Mouse (Mus musculus): Measurements from ENCODE around the gene Vsig1. TPM values are rescaled to one million over a fixed set of nuclear protein-coding genes. Genes with fewer than 3 reads are reported as not detected.

Vsig1 gene
- not detected in 2 replicates for polyA plus RNA-seq (2015; fragmentation: Nextera tagmentation; extraction: Ambion mirVana)

DNA sequence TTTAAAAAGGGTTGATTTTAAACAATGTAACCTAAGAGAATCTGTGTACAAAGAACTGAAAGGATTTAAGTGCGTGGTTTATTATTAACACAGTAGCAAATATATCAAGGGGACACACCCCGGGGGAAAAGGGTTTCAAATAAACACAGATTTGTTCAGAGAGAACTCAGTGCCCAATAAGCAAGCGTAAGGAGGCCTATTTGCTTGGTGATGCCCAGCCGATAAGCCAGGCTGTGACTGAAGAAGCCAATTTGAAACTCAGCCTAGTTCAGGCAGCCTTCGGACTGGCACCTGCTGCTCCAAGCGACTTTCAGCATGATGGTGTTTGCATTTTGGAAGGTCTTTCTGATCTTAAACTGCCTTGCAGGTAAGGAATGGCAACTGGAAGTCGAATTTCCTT, at the start of gene Vsig1:
Gene Vsig1, plus strand, starts transcription at position 249 of the 400 bp plus-strand sequence.
- H3K9me3 ChIP-seq (replicated peaks), result no peaks in the 10 kb centered on the region
- no peak within 1 kb of the TSS for H3K4me2 ChIP-seq
- no peak for ATAC-seq
- no peak within 1 kb of the TSS for H3K9ac ChIP-seq
- no peaks in the 10 kb centered on the region for H3K36me3 ChIP-seq (ENCODE audit: poor library complexity, severe bottlenecking)
- no peaks in the 10 kb centered on the region for H3K4me1 ChIP-seq
- no peak within 1 kb of the TSS for H3K27ac ChIP-seq
- 72% methylated on average over 7 of the region's 7 CpGs for WGBS
- H3K27me3 ChIP-seq, result peaks cover 8% of the 10 kb centered on the region; the same call in 1 of the 2 replicates
- H3K4me3 ChIP-seq, result no peak within 1 kb of the TSS

GRCm38 (mm10) chrX:140862760-140863159, 44.6 kb upstream of the Vsig1 start:
- Histone ChIP-seq H3K9ac (no peak overlapping the region), H3K36me3 (ENCODE audit: poor library complexity, severe bottlenecking) (no peaks in the 10 kb centered on the region), H3K9me3 (replicated peaks) (no peaks in the 10 kb centered on the region), H3K27ac (no peak overlapping the region), H3K4me3 (no peak overlapping the region), H3K27me3 (peaks cover 8% of the 10 kb centered on the region; the same call in 1 of the 2 replicates), H3K4me1 (no peaks in the 10 kb centered on the region), H3K4me2 (no peak overlapping the region)
- ATAC-seq, result no peak
- WGBS, result 89% methylated on average over 6 of the region's 6 CpGs

GRCm38 (mm10) chrX:140863431-140863830, 44.0 kb upstream of the Vsig1 start:
- no peaks in the 10 kb centered on the region for H3K9me3 ChIP-seq (replicated peaks)
- H3K27me3 ChIP-seq, result peaks cover 13% of the 10 kb centered on the region; the same call in 1 of the 2 replicates
- ATAC-seq, result no peak
- no peak overlapping the region for H3K4me3 ChIP-seq
- 87% methylated on average over 4 of the region's 4 CpGs for WGBS
- H3K4me1 ChIP-seq, result no peaks in the 10 kb centered on the region
- no peak overlapping the region for H3K27ac ChIP-seq
- no peaks in the 10 kb centered on the region for H3K36me3 ChIP-seq (ENCODE audit: poor library complexity, severe bottlenecking)
- no peak overlapping the region for H3K9ac ChIP-seq
- no peak overlapping the region for H3K4me2 ChIP-seq

- H3K27me3 ChIP-seq, result peaks cover 5% of the 10 kb centered on the region; the same call in 1 of the 2 replicates
- H3K9ac ChIP-seq, result no peak overlapping the region
- H3K4me2 ChIP-seq, result no peak overlapping the region
- H3K36me3 ChIP-seq (ENCODE audit: poor library complexity, severe bottlenecking), result no peaks in the 10 kb centered on the region
- no peak overlapping the region for H3K27ac ChIP-seq
- ATAC-seq, result no peak
- H3K9me3 ChIP-seq (replicated peaks), result no peaks in the 10 kb centered on the region
- 91% methylated on average over 2 of the region's 2 CpGs for WGBS
- H3K4me3 ChIP-seq, result no peak overlapping the region
- H3K4me1 ChIP-seq, result no peaks in the 10 kb centered on the region
These were observed 20.2 kb upstream of the Vsig1 start for GRCm38 (mm10) chrX:140887193-140887592.

DNA sequence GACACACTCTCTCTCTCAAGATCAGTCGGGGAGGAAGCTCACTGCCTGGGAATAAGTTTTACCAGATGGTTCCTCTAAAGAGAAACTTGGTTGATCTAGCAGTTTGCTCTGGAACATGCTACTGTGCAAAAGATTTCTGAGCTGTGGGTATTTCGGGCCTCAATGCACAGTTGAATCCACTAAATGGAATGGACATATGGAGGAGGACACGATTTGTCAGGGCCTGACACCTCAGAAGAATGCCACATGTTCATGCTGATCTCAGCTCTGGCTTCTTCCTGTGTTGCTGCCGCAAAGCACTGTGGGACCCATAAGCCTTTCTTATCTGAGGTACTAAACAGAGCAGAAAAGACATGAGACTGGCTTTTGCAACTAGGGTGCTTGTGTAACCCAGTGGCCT, 15.6 kb upstream of the Vsig1 start:
- Histone ChIP-seq H3K27ac (no peak overlapping the region), H3K9ac (no peak overlapping the region), H3K27me3 (no peaks in the 10 kb centered on the region; the same call in 1 of the 2 replicates), H3K36me3 (ENCODE audit: poor library complexity, severe bottlenecking) (no peaks in the 10 kb centered on the region), H3K4me2 (no peak overlapping the region), H3K4me3 (no peak overlapping the region), H3K9me3 (replicated peaks) (no peaks in the 10 kb centered on the region), H3K4me1 (no peaks in the 10 kb centered on the region)
- ATAC-seq, result no peak
- 84% methylated on average over 4 of the region's 4 CpGs for WGBS

- Histone ChIP-seq H3K36me3 (ENCODE audit: poor library complexity, severe bottlenecking) (no peaks in the 10 kb centered on the region), H3K9me3 (replicated peaks) (no peaks in the 10 kb centered on the region), H3K9ac (no peak overlapping the region), H3K27me3 (peaks cover 5% of the 10 kb centered on the region; the same call in 1 of the 2 replicates), H3K27ac (no peak overlapping the region), H3K4me2 (no peak overlapping the region), H3K4me1 (no peaks in the 10 kb centered on the region), H3K4me3 (no peak overlapping the region)
- WGBS, result 86% methylated on average over 3 of the region's 3 CpGs
- ATAC-seq, result no peak
These were observed 3.9 kb upstream of the Vsig1 start for GRCm38 (mm10) chrX:140903487-140903886.

GRCm38 (mm10) chrX:140921321-140921720, 13.9 kb downstream of the Vsig1 start:
- no peak for ATAC-seq
- Histone ChIP-seq H3K9ac (no peak overlapping the region), H3K4me1 (no peaks in the 10 kb centered on the region), H3K4me3 (no peak overlapping the region), H3K9me3 (replicated peaks) (no peaks in the 10 kb centered on the region), H3K4me2 (no peak overlapping the region), H3K27ac (no peak overlapping the region), H3K27me3 (peaks cover 35% of the 10 kb centered on the region; the same call in 1 of the 2 replicates), H3K36me3 (ENCODE audit: poor library complexity, severe bottlenecking) (no peaks in the 10 kb centered on the region)
- 82% methylated on average over 6 of the region's 6 CpGs for WGBS

GRCm38 (mm10) chrX:140932066-140932465, 24.7 kb downstream of the Vsig1 start:
- Histone ChIP-seq H3K36me3 (ENCODE audit: poor library complexity, severe bottlenecking) (no peaks in the 10 kb centered on the region), H3K4me1 (no peaks in the 10 kb centered on the region), H3K4me2 (no peak overlapping the region), H3K9ac (no peak overlapping the region), H3K27me3 (peaks cover 26% of the 10 kb centered on the region), H3K4me3 (no peak overlapping the region), H3K9me3 (replicated peaks) (no peaks in the 10 kb centered on the region), H3K27ac (no peak overlapping the region)
- ATAC-seq, result no peak
- WGBS, result 72% methylated on average over 3 of the region's 3 CpGs

DNA sequence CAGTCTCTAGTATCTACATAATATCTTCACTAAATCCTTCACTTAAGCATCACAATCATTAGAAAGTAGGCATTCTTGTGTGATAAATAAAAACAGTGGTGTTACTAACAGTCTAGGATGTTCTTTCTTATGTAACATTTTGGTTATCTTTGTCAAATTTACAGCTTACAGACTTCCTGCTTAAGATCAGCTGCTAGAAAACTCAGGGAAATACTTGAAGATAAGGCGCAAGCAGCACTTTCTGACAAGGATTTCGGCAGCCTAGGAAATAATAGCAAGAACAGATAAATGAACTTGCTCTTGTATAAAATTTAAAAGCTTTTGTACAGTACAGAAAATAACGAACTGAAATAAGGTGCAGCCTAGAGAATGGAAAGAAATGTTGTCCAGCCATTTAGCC, 25.9 kb downstream of the Vsig1 start:
- no peaks in the 10 kb centered on the region for H3K4me1 ChIP-seq
- H3K9ac ChIP-seq, result no peak overlapping the region
- H3K27me3 ChIP-seq, result peaks cover 26% of the 10 kb centered on the region
- ATAC-seq, result no peak
- H3K9me3 ChIP-seq (replicated peaks), result no peaks in the 10 kb centered on the region
- no peak overlapping the region for H3K4me2 ChIP-seq
- H3K36me3 ChIP-seq (ENCODE audit: poor library complexity, severe bottlenecking), result no peaks in the 10 kb centered on the region
- 79% methylated on average over 3 of the region's 3 CpGs for WGBS
- H3K27ac ChIP-seq, result no peak overlapping the region
- no peak overlapping the region for H3K4me3 ChIP-seq

GRCm38 (mm10) chrX:140936271-140936670, 28.9 kb downstream of the Vsig1 start:
- no peaks in the 10 kb centered on the region for H3K36me3 ChIP-seq (ENCODE audit: poor library complexity, severe bottlenecking)
- no peak overlapping the region for H3K4me2 ChIP-seq
- H3K27ac ChIP-seq, result no peak overlapping the region
- ATAC-seq, result no peak
- H3K4me1 ChIP-seq, result no peaks in the 10 kb centered on the region
- H3K4me3 ChIP-seq, result no peak overlapping the region
- H3K27me3 ChIP-seq, result peaks cover 27% of the 10 kb centered on the region
- no peak overlapping the region for H3K9ac ChIP-seq
- WGBS, result 74% methylated on average over 5 of the region's 5 CpGs
- H3K9me3 ChIP-seq (replicated peaks), result no peaks in the 10 kb centered on the region

- Histone ChIP-seq H3K27ac (no peak overlapping the region), H3K4me2 (no peak overlapping the region), H3K27me3 (peaks cover 8% of the 10 kb centered on the region; the same call in 1 of the 2 replicates), H3K4me3 (no peak overlapping the region), H3K9me3 (replicated peaks) (no peaks in the 10 kb centered on the region), H3K9ac (no peak overlapping the region), H3K36me3 (ENCODE audit: poor library complexity, severe bottlenecking) (0 out of 2 replicates have a peak, but pooled peaks cover 6% of the 10 kb centered on the region), H3K4me1 (0 out of 2 replicates have a peak, but pooled peaks cover 3% of the 10 kb centered on the region)
- WGBS, result 92% methylated on average over 4 of the region's 4 CpGs
- ATAC-seq, result no peak
These were observed 46.2 kb downstream of the Vsig1 start for GRCm38 (mm10) chrX:140953618-140954017.

DNA sequence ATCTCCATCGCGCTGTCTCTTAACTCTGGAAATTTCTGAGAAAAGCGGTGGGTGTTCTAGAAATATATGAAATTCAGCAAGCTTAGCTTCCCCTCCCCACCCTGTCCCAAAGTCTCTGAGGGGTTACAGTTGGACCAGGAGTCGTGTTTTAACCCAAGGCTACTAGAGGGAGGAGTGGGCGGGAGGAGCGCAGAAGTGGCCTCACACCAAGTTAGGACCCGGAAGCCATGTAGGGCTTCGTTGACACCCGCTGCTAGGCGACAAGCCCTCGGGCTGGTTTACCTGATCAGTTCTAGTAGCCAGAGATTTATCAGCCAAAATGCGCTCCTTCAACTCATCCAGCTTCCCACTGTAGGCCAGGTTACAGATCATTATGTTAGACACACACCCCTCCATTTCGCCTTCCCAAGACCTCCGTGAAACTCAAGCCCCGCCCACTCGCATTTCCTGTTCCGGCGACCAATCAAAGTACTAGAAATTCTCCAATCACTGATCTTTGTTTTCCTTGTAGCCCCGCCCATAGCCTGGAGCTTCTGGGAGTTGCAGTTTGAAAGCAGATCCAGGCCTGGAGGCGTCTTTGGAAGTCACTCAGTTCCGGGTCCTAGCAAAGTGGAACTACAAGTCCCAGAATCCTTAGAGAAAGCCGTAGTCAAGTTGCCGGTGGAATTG, 49.0 kb downstream of the Vsig1 start, which contains the start of the genes Psmd10 and Atg4a:
Gene Psmd10, minus strand, starts transcription at position 457 of the 669 bp plus-strand sequence.
Gene Atg4a, plus strand, starts transcription at position 636 of the 669 bp plus-strand sequence.
- Histone ChIP-seq H3K36me3 (ENCODE audit: poor library complexity, severe bottlenecking) (no peaks in the 10 kb centered on the region), H3K4me2 (peak within 1 kb of the TSS; percentile 57), H3K27me3 (peaks cover 11% of the 10 kb centered on the region; the same call in 1 of the 2 replicates), H3K9me3 (replicated peaks) (no peaks in the 10 kb centered on the region), H3K4me3 (peak within 1 kb of the TSS; percentile 49), H3K4me1 (0 out of 2 replicates have a peak, but pooled peaks cover 3% of the 10 kb centered on the region), H3K9ac (peak within 1 kb of the TSS; percentile 51), H3K27ac (no peak within 1 kb of the TSS)
- peak; percentile 99 for ATAC-seq
- WGBS, result 18% methylated on average over 23 of the region's 23 CpGs

Data from forebrain, embryonic 13.5 days (tissue).